Mouse (Mus musculus) stomach, embryonic 16.5 days (tissue): ENCODE data around the gene Cdc42se2. TPM values are rescaled to one million over a fixed set of nuclear protein-coding genes. Genes with fewer than 3 reads are reported as not detected.

ENCODE experiments used
- ATAC-seq: fragments of 200-750 bp; cut with Nextera tagmentation; 2 replicates; pipeline ENCODE4 v1.8.0; 2017; ENCODE audit warnings: moderate number of reproducible peaks, moderate TSS enrichment; ENCODE audit not compliant: insufficient read depth, low FRiP score
- H3K27ac ChIP-seq: fragments of 300-500 bp; sonication (generic); 2 replicates; pipeline ENCODE4 v1.5.1; 2014; ENCODE audit warnings: low read length
- H3K27me3 ChIP-seq: fragments of 300-500 bp; sonication (generic); 2 replicates; pipeline ENCODE4 v1.6.1; 2014; ENCODE audit warnings: low read length, control low read depth, mixed read lengths; ENCODE audit not compliant: control insufficient read depth, insufficient read depth
- H3K36me3 ChIP-seq: fragments of 300-500 bp; sonication (generic); 2 replicates; pipeline ENCODE4 v1.6.1; 2014; ENCODE audit warnings: low read length; ENCODE audit not compliant: control insufficient read depth, insufficient read depth
- H3K4me1 ChIP-seq: fragments of 300-500 bp; sonication (generic); 2 replicates; pipeline ENCODE4 v1.6.1; 2014; ENCODE audit warnings: low read length, control low read depth, mixed read lengths; ENCODE audit not compliant: control insufficient read depth, insufficient read depth
- H3K4me2 ChIP-seq: fragments of 300-500 bp; sonication (generic); 2 replicates; pipeline ENCODE4 v1.6.1; 2014; ENCODE audit warnings: low read depth, low read length, mixed read lengths
- H3K4me3 ChIP-seq: fragments of 300-500 bp; sonication (generic); replicated peaks from 2 replicates; pipeline ENCODE4 v1.5.1; 2014; ENCODE audit warnings: mild to moderate bottlenecking, low read length
- H3K9ac ChIP-seq: fragments of 300-500 bp; sonication (generic); 2 replicates; pipeline ENCODE4 v1.6.1; 2014; ENCODE audit warnings: low read length
- H3K9me3 ChIP-seq: fragments of 300-500 bp; sonication (generic); replicated peaks from 2 replicates; pipeline ENCODE4 v1.6.1; 2016; ENCODE audit warnings: low read length, control low read depth; ENCODE audit not compliant: control insufficient read depth
- WGBS: fragments of 180-500 bp; shearing (Covaris S2); extraction: QIAGEN DNeasy Blood & Tissue Kit; methylation state at CpG from one replicate; pipeline ENCODE4 v1.1.7; 2014; 5-methylcytosine and 5-hydroxymethylcytosine counted together
- polyA plus RNA-seq: library from polyadenylated mRNA; unstranded; fragments of >200 nt; fragmentation: Nextera tagmentation; extraction: Ambion mirVana; gene quantifications from 2 replicates; pipeline ENCODE4 v1.2.1, GENCODE M21; 2015

The Cdc42se2 gene
- polyA plus RNA-seq, 1 experiment from 2014 or later, result 62.7 TPM

DNA sequence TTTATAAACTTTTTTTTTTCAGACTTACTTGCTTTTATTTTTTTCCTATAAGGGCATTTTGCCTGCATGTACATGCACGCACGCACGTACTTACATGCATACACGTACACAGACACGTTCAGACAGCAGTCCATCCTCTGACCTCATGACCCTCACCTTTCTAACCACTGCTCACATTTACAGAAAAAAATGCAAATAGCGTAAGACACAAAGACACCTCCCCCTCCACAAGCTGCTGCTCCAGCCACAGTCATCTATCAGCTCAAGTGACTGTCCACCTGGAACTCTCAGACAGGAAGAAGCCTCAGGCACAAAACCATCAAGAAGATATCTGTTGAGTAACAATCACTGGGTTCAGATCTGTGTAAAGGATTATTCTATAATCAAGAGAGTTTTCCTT is 5.2 kb downstream of the Cdc42se2 start:
- H3K27ac ChIP-seq, result no peak overlapping the region
- ATAC-seq, result no peak
- no peaks in the 10 kb centered on the region for H3K27me3 ChIP-seq
- 69% methylated on average over 6 of the region's 6 CpGs for WGBS
- no peak overlapping the region for H3K9ac ChIP-seq
- H3K4me3 ChIP-seq, result no peak overlapping the region
- no peaks in the 10 kb centered on the region for H3K9me3 ChIP-seq
- H3K36me3 ChIP-seq, result no peaks in the 10 kb centered on the region
- H3K4me1 ChIP-seq, result peaks cover 20% of the 10 kb centered on the region
- H3K4me2 ChIP-seq, result no peak overlapping the region

DNA sequence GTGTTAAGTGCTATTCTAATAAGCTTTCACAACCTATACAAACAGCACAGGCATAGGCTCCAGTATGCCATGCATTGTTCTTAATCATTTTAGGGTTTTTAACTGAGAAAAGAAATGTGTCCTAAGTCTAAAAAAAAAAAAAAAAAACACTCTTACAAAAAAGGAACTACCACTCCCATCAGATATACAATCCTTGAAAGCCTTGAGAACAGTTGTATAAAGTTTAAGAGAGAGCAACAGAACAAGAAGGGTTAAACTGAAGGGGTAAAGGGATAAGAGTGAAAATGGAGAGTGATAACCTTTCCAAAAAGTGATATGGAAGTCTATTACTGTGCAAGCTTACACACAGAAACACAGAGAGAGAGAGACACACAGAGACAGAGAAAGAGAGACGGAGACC is 7.5 kb downstream of the Cdc42se2 start:
- Histone ChIP-seq H3K4me1 (peaks cover 19% of the 10 kb centered on the region), H3K9me3 (no peaks in the 10 kb centered on the region), H3K4me2 (no peak overlapping the region), H3K27ac (no peak overlapping the region), H3K36me3 (no peaks in the 10 kb centered on the region), H3K27me3 (no peaks in the 10 kb centered on the region), H3K9ac (no peak overlapping the region), H3K4me3 (no peak overlapping the region)
- 89% methylated on average over 1 of the region's 1 CpGs for WGBS
- no peak for ATAC-seq

DNA sequence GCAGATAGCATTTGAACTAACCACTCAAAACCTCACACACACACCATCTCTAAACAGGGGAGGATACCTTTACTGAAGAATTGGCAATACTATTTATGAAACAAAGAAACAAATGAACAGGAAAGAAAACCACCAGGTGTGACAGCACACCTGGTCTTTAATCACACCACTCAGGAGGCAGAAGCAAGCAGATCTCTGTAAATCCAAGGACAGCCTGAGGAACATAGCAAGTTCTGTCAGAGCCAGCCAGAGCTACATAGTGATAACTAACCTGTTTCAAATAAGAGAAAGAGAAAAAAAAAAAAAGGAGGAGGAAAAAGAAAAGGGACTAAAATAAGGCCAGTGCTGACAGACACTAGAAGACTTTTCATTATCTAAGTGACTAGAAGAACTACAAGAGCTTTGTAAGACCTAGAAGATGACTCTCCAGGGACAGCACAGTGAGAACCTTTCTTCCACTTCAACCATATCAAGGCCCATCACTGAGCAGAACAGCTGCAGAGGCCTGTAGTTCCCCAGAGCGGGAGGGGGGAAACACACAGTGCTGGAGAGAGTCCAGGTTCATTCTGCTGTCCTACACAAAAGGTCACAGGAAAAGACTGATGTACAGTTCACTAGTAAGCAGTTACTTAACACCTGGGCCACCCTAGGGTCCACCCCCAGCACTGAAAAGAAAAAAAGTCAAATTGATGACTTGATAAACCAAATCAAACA is 9.2 kb downstream of the Cdc42se2 start:
- Histone ChIP-seq H3K4me3 (no peak overlapping the region), H3K27ac (no peak overlapping the region), H3K4me2 (no peak overlapping the region), H3K36me3 (no peaks in the 10 kb centered on the region), H3K9me3 (no peaks in the 10 kb centered on the region), H3K27me3 (no peaks in the 10 kb centered on the region), H3K9ac (no peak overlapping the region), H3K4me1 (peaks cover 26% of the 10 kb centered on the region)
- no peak for ATAC-seq
- 44% methylated on average over 1 of the region's 1 CpGs for WGBS

DNA sequence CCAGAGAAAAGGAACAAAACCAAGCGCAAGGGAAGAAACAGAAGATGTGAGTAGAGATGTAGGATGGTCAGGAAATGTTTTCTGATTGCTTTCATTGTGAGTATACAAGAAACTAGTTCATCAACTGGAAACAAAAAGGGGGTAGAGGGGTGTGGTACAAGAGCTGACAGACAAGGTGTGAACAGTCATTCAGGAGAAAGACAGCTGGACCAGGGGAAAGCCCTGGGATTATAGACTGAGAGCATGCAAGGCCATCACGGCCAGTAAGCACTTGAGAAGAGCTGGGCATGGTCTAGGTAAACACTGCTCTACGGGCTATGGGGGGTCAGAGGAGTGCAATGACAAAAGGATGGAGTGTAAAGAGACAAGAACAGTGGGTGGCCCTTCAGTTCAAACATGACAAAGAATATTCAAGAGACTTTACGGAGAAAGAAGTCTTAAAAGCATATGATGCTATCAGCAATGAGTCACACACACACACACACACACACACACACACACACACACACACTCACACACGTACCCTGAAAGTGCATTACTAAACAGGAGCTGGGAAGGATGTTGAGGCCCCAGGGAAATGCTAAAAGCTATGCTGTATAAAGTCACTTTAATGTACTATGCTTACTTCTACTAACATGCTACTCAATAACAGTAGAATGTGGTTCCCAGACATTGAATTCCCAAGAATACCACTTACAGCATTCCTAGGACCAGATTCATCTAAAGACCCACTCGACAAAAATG is 9.9 kb downstream of the Cdc42se2 start:
- WGBS, result 61% methylated on average over 6 of the region's 6 CpGs

DNA sequence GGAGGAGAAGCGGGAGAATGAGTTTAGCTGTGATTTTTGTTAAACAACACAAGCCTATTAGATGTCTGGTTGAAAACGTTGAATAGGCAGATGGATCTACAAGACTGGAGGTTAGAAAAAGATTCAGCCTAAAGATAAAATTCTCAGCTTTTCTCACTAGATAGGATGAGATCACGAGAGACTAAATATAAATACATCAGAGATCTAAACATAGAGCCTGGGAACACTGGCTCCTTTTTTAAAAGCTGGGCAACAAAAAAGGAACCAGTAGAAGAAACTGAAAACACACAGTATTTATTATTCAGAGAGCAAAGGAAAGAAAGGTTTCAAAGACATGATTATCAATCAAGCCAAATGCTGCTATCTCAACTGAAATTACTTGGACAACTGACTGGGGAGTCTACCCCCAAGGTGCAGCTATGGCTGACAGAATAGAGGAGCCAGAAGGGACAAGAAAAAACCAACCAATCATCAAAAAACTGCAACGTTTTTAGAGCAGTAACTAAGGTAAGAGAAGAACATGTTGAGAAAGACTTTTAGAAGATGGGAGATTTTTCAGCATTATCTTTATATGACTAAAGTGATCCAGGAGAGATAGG is 10.6 kb downstream of the Cdc42se2 start:
- Histone ChIP-seq H3K9me3 (no peaks in the 10 kb centered on the region), H3K4me1 (peaks cover 29% of the 10 kb centered on the region), H3K4me3 (no peak overlapping the region), H3K4me2 (no peak overlapping the region), H3K36me3 (no peaks in the 10 kb centered on the region), H3K27me3 (no peaks in the 10 kb centered on the region), H3K9ac (no peak overlapping the region), H3K27ac (no peak overlapping the region)
- no peak for ATAC-seq
- WGBS, result 54% methylated on average over 4 of the region's 4 CpGs

More for the DNA sequence above, 9.9 kb downstream of the Cdc42se2 start:
- Histone ChIP-seq H3K4me1 (peaks cover 29% of the 10 kb centered on the region), H3K9ac (no peak overlapping the region), H3K4me2 (no peak overlapping the region), H3K36me3 (no peaks in the 10 kb centered on the region), H3K9me3 (no peaks in the 10 kb centered on the region), H3K27me3 (no peaks in the 10 kb centered on the region), H3K27ac (no peak overlapping the region), H3K4me3 (no peak overlapping the region)
- ATAC-seq, result no peak

DNA sequence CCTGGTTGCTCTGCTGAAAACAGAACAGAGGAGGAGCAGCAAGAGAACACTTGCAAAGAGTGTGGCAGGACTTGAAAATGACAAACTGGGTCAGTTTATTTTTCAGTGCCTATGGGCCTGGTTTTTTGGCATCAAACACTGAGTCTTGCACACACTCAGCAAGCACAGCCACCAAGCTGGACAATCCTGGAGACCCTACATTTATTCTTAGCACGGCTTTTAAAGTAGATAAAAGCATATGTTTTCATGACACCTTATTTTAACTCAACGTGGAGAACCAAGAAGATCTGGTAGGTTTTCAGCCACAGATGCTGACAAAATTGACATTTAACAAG is 11.1 kb downstream of the Cdc42se2 start:
- no peak for ATAC-seq
- peak overlapping the region; percentile 44; the same call in 1 of the 2 replicates for H3K27ac ChIP-seq
- no peak overlapping the region for H3K4me3 ChIP-seq
- no peaks in the 10 kb centered on the region for H3K9me3 ChIP-seq
- no peak overlapping the region for H3K4me2 ChIP-seq
- no peaks in the 10 kb centered on the region for H3K27me3 ChIP-seq
- peaks cover 29% of the 10 kb centered on the region for H3K4me1 ChIP-seq
- 76% methylated on average over 2 of the region's 2 CpGs for WGBS
- H3K36me3 ChIP-seq, result no peaks in the 10 kb centered on the region
- no peak overlapping the region for H3K9ac ChIP-seq

DNA sequence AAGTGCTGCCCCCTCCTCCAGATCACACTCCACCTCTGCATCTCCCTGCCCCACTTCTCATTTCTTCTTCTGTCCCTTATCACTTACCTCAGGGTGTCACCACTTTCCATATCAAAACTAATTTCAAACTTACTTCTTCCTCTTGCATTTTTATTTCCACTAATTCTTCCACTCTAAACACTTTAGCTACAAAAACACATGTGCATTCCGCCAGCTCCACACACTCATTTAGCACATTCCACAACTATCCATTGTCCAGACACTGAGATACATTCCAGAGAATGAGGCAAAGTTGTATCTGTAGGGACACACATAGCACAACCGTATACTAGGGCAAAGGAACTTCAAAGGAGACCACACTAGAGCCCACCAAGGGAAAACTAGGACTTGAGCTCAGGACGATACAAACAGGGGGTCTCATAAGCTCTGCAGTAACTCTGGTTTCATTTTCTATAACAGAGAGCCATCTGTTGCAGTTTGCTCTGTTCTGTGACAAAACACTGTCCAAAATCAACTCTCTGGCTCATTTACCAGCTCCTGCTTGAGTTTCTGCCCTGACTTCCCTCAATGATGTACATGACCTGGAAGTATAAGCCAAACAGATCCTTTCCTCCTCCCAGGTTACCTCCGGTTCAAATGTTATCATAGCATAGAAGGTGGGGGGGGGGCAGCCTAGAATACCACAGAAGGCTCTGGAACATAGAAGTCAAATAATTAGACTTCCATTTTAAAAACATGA is 11.7 kb downstream of the Cdc42se2 start:
- no peak overlapping the region for H3K4me2 ChIP-seq
- H3K4me3 ChIP-seq, result no peak overlapping the region
- H3K27ac ChIP-seq, result peak overlapping the region; percentile 44; the same call in 1 of the 2 replicates
- H3K27me3 ChIP-seq, result no peaks in the 10 kb centered on the region
- H3K9ac ChIP-seq, result no peak overlapping the region
- ATAC-seq, result no peak
- WGBS, result 53% methylated on average over 4 of the region's 4 CpGs
- peaks cover 29% of the 10 kb centered on the region for H3K4me1 ChIP-seq
- no peaks in the 10 kb centered on the region for H3K36me3 ChIP-seq
- H3K9me3 ChIP-seq, result no peaks in the 10 kb centered on the region

DNA sequence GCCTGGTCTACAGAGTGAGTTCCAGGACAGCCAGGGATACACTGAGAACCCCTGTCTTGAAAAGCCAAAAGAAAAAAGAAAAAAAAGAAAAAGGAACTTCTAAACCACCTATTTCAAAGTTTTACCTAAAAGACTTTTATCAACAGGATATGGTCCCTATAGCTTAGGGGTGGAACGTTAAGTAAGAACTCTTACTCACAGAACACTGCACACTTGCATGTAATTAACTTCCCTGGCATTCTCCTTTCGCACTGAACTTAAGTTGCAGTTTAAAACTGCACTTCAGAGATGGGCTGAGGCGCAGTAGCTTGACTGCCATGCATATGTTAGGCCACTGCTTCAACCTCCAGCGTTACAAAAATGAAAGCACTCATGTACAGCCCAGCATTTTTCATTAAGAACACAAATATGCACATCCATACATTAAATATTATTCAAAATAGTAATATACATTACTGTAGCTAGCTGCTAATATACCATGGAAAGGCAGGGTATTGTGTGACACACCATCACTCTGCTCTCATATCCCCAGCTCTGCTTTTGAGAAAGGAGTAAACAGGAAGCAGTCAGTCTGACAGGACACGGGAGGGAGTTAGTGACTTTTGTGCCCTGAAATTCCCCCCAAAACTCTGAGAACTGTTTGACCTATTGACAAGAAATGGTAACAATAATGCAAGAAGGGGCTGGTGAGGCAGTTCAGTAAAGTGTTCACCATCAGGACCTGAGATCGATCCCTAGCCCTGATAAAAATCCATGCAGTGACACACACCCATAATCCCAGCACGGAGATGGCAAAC is 13.0 kb downstream of the Cdc42se2 start:
- H3K9ac ChIP-seq, result no peak overlapping the region
- H3K4me1 ChIP-seq, result peaks cover 29% of the 10 kb centered on the region
- no peak overlapping the region for H3K4me2 ChIP-seq
- H3K36me3 ChIP-seq, result no peaks in the 10 kb centered on the region
- H3K27me3 ChIP-seq, result no peaks in the 10 kb centered on the region
- H3K4me3 ChIP-seq, result no peak overlapping the region
- ATAC-seq, result no peak
- no peaks in the 10 kb centered on the region for H3K9me3 ChIP-seq
- WGBS, result 55% methylated on average over 7 of the region's 7 CpGs
- no peak overlapping the region for H3K27ac ChIP-seq
